Mouse (Mus musculus): ENCODE results near the gene Schip1.

Schip1 gene

GRCm38 (mm10) chr3:68632714-68633113, 568.1 kb downstream of the Schip1 start:
- no peak for DNase-seq

GRCm38 (mm10) chr3:68633577-68633976, 569.0 kb downstream of the Schip1 start:
- no peak for DNase-seq

GRCm38 (mm10) chr3:68637960-68638359, 573.4 kb downstream of the Schip1 start:
- DNase-seq = no peak

GRCm38 (mm10) chr3:68638703-68639102, 574.1 kb downstream of the Schip1 start:
- no peak for DNase-seq

GRCm38 (mm10) chr3:68642935-68643334, 578.3 kb downstream of the Schip1 start:
- DNase-seq = no peak

- peak; percentile 14 to 42 for DNase-seq
These were observed 582.0 kb downstream of the Schip1 start for GRCm38 (mm10) chr3:68646387-68647130.

- no peak for DNase-seq
These were observed 582.7 kb downstream of the Schip1 start for GRCm38 (mm10) chr3:68647282-68647681.

GRCm38 (mm10) chr3:68650251-68650650, 585.6 kb downstream of the Schip1 start:
- DNase-seq = no peak

GRCm38 (mm10) chr3:68656607-68657352, 592.2 kb downstream of the Schip1 start:
- DNase-seq = no peak

- no peak for DNase-seq
These were observed 593.1 kb downstream of the Schip1 start for GRCm38 (mm10) chr3:68657589-68658245.

GRCm38 (mm10) chr3:68659996-68660395, 595.4 kb downstream of the Schip1 start:
- no peak for DNase-seq

GRCm38 (mm10) chr3:68660538-68660937, 595.9 kb downstream of the Schip1 start:
- no peak for DNase-seq

GRCm38 (mm10) chr3:68662386-68662785, 597.8 kb downstream of the Schip1 start:
- no peak for DNase-seq

GRCm38 (mm10) chr3:68664337-68664736, 599.7 kb downstream of the Schip1 start:
- DNase-seq = no peak

GRCm38 (mm10) chr3:68666377-68666776, 601.8 kb downstream of the Schip1 start:
- DNase-seq = no peak

- no peak for DNase-seq
These were observed 603.2 kb downstream of the Schip1 start for GRCm38 (mm10) chr3:68667852-68668251.

GRCm38 (mm10) chr3:68669418-68669974, 604.9 kb downstream of the Schip1 start:
- no peak for DNase-seq

- DNase-seq = no peak
These were observed 610.1 kb downstream of the Schip1 start for GRCm38 (mm10) chr3:68674721-68675120.

- DNase-seq = no peak
These were observed 610.7 kb downstream of the Schip1 start for GRCm38 (mm10) chr3:68675216-68675835.

All from thymus, adult 18-20 months (tissue).